Mouse (Mus musculus) testis, adult 2 months (tissue): ENCODE measurements around the gene Uprt. TPM values are rescaled to one million over a fixed set of nuclear protein-coding genes. Genes with fewer than 3 reads are reported as not detected.

ENCODE experiments used
- H3K27ac ChIP-seq: fragments of 200-500 bp; 2 replicates; pipeline ENCODE4 v1.5.1; 2012; ENCODE audit warnings: low read depth, low read length; ENCODE audit not compliant: control insufficient read depth, insufficient read depth
- H3K27me3 ChIP-seq: fragments of 200-500 bp; 2 replicates; pipeline ENCODE4 v1.6.1; 2012; ENCODE audit warnings: mild to moderate bottlenecking, low read length, moderate library complexity; ENCODE audit not compliant: control insufficient read depth, insufficient read depth
- H3K36me3 ChIP-seq: fragments of 200-500 bp; 2 replicates; pipeline ENCODE4 v1.6.1; 2012; ENCODE audit warnings: mild to moderate bottlenecking, low read length; ENCODE audit not compliant: control insufficient read depth, insufficient read depth
- H3K4me1 ChIP-seq: fragments of 200-500 bp; 2 replicates; pipeline ENCODE4 v1.6.1; 2012; ENCODE audit warnings: low read length; ENCODE audit not compliant: control insufficient read depth, insufficient read depth
- H3K4me3 ChIP-seq: fragments of 200-500 bp; 2 replicates; pipeline ENCODE4 v1.5.1; 2012; ENCODE audit warnings: low read depth, mild to moderate bottlenecking, low read length, moderate library complexity, mixed read lengths; ENCODE audit not compliant: control insufficient read depth
- CTCF ChIP-seq: fragments of 200-500 bp; IDR thresholded peaks from 2 replicates; pipeline ENCODE4 v1.5.1; 2012; ENCODE audit warnings: low read depth, mild to moderate bottlenecking, inconsistent platforms, low read length, moderate library complexity; ENCODE audit not compliant: control insufficient read depth, insufficient read depth, insufficient replicate concordance
- POLR2A ChIP-seq: fragments of 200-500 bp; IDR thresholded peaks from 2 replicates; pipeline ENCODE4 v1.6.1; 2012; ENCODE audit warnings: low read depth, mild to moderate bottlenecking, inconsistent platforms, low read length, moderate library complexity; ENCODE audit not compliant: control insufficient read depth
- polyA plus RNA-seq: library from polyadenylated mRNA; depleted of rRNA; stranded (reverse); fragments of >200 nt; gene quantifications from 2 replicates; pipeline ENCODE4 v1.2.3, GENCODE M21; 2012; rRNA removed

Gene Uprt
- 0.29 and 0.31 TPM in 2 replicates for polyA plus RNA-seq

DNA sequence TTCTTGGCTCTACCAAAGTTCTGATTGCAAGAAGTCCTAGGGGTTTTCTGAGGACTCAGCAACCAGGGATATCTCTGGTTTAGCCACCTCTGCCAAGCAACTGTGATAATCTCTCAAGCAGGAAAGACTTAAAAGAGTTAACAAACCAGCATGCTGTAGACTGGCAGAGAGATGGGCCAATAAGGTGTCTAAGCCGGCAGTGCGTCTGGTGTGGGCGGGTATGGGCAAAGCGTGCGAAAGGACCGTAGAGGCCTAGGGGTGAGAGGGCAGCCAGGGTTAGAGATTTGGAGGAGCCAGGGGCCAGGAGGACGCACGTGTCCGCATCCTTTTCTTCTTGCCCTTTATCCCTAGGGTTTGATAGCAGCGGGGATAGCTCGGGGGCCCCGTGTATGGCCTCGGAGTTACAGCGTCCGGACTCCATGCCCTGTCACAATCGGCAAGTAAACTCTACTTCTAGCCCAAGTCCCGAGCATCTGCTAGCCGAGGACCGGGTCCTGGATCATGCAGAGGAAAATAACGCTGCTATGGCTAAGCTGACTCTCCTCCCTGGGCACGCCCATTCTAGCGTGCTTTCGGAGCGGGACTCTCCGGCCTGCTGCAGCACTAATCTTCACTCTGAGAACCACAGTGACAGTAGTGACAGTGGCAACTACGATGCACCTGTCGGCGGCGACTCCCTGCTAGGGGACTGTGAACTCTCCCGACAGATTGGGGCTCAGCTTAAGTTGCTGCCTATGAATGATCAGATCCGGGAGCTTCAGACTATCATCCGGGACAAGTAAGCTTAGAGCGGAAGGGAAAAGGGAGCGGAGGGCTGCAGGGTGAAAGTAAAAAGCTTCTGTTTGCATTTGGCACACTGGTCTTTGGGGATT lies at the start of gene Uprt:
TSS of gene Uprt (plus strand) at position 247 of the 872 bp plus-strand sequence.
- Histone ChIP-seq H3K27ac (peak within 1 kb of the TSS; percentile 53; the same call in 1 of the 2 replicates), H3K36me3 (no peaks in the 10 kb centered on the region), H3K27me3 (no peaks in the 10 kb centered on the region), H3K4me1 (peaks cover 2% of the 10 kb centered on the region; the same call in 1 of the 2 replicates), H3K4me3 (peak within 1 kb of the TSS; percentile 84)
- TF ChIP-seq CTCF (no peak), POLR2A (no peak)

DNA sequence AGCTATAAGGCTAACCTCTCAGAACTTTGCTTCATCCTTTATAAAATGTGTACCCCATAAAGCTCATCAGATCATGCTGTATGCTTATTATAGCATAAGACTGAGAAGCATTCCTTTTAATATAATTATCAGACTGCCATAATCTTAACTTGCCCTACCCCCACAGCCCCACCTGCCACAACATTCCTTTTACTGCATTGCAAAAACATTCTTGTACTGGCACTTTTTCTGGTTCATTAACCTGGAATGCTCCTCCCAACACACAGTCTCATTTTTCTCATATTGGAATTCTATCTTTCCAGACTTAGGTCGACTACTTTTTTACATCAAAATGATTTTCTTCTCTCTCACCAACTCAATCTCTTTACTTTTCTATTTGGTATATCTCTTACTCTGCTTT lies 49.2 kb upstream of the Uprt start:
- no peak overlapping the region for H3K27ac ChIP-seq
- no peak overlapping the region for H3K4me3 ChIP-seq
- no peaks in the 10 kb centered on the region for H3K27me3 ChIP-seq
- no peaks in the 10 kb centered on the region for H3K4me1 ChIP-seq
- TF ChIP-seq CTCF (no peak), POLR2A (no peak)
- H3K36me3 ChIP-seq = no peaks in the 10 kb centered on the region

DNA sequence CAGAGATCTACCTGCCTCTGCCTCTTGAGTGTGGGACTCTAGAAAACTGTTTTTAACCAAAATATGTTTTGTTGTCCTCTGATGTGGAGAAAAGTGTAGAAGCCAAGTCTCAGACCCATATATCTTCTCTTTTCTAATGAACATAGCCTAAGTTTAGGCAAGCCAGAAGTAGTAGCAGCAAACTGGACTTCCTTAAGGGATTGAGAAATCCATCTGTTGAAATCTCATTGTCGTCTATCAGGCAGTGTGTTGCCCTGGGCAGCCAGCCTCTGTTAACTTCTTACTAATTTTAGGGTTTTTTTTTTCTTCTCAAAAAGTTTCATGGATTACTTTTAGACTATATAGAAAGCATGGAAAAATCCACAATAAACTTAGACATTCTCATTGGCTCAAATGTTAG lies 30.2 kb upstream of the Uprt start:
- Histone ChIP-seq H3K4me1 (no peaks in the 10 kb centered on the region), H3K27me3 (no peaks in the 10 kb centered on the region), H3K36me3 (no peaks in the 10 kb centered on the region), H3K4me3 (no peak overlapping the region), H3K27ac (no peak overlapping the region)
- TF ChIP-seq POLR2A (no peak), CTCF (no peak)

DNA sequence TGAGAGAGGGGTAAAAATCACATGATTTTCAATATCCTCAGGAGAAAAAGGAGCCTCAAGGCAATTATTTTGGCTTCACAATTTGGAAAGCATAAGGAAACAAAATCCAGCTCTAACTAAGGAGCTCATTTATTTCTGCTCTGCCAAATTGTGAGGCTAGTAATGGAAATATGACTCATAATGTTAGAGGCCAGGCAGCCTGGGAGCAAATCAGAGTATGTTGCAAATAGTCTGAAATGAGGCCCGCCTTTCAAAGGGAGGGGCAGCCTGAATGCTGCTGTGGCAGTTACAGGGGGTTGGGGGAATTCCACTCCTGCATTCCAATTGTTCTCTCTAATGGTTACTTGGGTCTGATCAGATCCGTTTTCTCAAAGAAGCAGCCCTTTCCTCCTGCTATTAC lies 20.9 kb upstream of the Uprt start:
- Histone ChIP-seq H3K4me1 (no peaks in the 10 kb centered on the region), H3K36me3 (no peaks in the 10 kb centered on the region), H3K27ac (no peak overlapping the region), H3K4me3 (no peak overlapping the region), H3K27me3 (no peaks in the 10 kb centered on the region)
- no peak for TF ChIP-seq CTCF
- TF ChIP-seq POLR2A = no peak

DNA sequence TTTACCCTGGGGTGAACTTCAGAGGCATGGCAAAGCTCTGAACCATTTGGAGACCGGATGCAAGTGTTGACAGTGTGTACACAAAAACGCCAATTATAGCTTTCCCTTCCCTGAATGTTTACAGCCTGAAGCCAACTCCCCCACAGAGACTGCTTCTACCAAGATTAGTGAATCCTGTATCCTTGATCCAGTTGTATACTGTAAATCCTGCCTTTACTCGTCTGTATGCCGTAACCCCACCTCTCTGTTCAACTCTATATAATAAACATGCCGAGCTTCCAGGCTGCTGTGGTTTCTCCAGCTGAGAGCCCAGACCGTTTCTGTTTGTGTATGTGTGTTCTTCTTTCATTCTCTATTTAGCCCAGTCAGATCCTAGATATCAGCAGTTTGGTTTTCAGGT lies 18.2 kb upstream of the Uprt start:
- H3K4me1 ChIP-seq = no peaks in the 10 kb centered on the region
- H3K27ac ChIP-seq = no peak overlapping the region
- H3K27me3 ChIP-seq = no peaks in the 10 kb centered on the region
- H3K4me3 ChIP-seq = no peak overlapping the region
- no peaks in the 10 kb centered on the region for H3K36me3 ChIP-seq
- TF ChIP-seq POLR2A (no peak), CTCF (no peak)

DNA sequence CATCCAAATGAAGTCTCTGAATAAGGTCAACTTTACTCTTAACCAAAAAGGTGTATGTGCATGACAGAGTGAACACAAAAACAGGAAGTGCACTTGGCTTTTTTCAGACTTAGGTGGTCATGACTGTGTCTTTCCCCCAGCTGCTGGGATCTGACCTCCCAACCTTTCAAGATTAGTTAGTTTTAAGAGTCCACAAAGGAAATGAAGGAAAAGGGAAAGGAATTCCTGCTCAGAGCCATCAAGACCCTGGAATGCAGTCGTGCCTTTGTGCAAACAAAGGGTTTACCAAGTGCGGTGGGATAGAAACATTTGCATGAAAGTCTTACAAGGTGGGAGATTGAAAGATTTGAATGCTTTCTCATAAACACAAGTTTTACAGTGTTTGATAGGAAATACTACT lies 4.6 kb upstream of the Uprt start:
- no peaks in the 10 kb centered on the region for H3K36me3 ChIP-seq
- H3K4me3 ChIP-seq = no peak overlapping the region
- no peaks in the 10 kb centered on the region for H3K27me3 ChIP-seq
- no peak for TF ChIP-seq POLR2A
- TF ChIP-seq CTCF = no peak
- H3K27ac ChIP-seq = no peak overlapping the region
- H3K4me1 ChIP-seq = peaks cover 1% of the 10 kb centered on the region; the same call in 1 of the 2 replicates

DNA sequence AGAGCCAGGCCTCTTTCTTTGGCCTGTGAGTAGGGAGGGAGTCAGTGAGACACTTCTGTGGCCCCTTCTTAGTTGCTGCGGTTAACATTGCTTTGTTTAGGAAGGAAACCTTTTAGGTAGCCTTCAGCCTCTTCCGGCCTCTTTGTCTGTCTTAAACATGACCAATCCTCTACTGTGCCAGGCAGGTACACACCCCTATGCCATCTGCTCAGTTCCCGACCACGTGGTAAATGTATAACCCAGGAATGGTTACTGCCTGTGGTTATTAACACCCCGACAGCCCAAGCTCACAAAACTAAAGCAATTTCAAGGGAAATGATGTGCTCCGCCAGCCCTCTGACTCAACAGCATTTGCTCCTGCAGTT lies 808 bp downstream of the Uprt start:
- peaks cover 2% of the 10 kb centered on the region; the same call in 1 of the 2 replicates for H3K4me1 ChIP-seq
- no peaks in the 10 kb centered on the region for H3K27me3 ChIP-seq
- H3K4me3 ChIP-seq = peak overlapping the region; percentile 84
- H3K27ac ChIP-seq = no peak overlapping the region
- no peaks in the 10 kb centered on the region for H3K36me3 ChIP-seq
- TF ChIP-seq POLR2A = no peak
- no peak for TF ChIP-seq CTCF

DNA sequence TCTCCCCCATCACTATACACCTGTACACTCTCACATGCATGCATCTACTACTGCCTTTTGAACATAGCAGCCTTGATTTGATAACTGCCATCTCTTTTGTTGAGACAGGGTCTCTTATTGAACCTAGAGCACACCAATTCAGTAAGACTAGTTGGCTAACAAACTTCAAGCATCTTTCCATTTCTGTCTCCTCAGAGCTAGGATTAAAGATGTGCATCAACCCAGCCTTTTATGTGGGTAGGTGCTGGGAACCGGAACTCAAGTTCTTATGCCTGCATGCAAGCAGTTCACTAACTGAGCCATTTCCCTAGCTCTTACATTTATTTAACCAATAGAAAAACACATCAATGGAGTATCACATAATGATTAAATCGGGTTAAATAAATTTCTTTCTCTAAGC lies 3.0 kb downstream of the Uprt start:
- H3K27ac ChIP-seq = no peak overlapping the region
- H3K27me3 ChIP-seq = no peaks in the 10 kb centered on the region
- peaks cover 2% of the 10 kb centered on the region; the same call in 1 of the 2 replicates for H3K4me1 ChIP-seq
- TF ChIP-seq CTCF (no peak), POLR2A (no peak)
- H3K4me3 ChIP-seq = no peak overlapping the region
- H3K36me3 ChIP-seq = no peaks in the 10 kb centered on the region
